Mouse (Mus musculus) spleen, adult 2 months (tissue): ENCODE data around the gene Ctf1.

Source experiments
- CTCF ChIP-seq: fragments of 200-500 bp; IDR thresholded peaks from 2 replicates; pipeline ENCODE4 v1.5.1; 2011; ENCODE audit warnings: mild to moderate bottlenecking, inconsistent platforms; ENCODE audit not compliant: insufficient read depth, insufficient read length, insufficient replicate concordance; ENCODE audit errors: extremely low read depth
- POLR2A ChIP-seq: fragments of 200-500 bp; IDR thresholded peaks from 2 replicates; pipeline ENCODE4 v1.6.1; 2011; ENCODE audit warnings: low read depth, low read length, inconsistent platforms

DNA sequence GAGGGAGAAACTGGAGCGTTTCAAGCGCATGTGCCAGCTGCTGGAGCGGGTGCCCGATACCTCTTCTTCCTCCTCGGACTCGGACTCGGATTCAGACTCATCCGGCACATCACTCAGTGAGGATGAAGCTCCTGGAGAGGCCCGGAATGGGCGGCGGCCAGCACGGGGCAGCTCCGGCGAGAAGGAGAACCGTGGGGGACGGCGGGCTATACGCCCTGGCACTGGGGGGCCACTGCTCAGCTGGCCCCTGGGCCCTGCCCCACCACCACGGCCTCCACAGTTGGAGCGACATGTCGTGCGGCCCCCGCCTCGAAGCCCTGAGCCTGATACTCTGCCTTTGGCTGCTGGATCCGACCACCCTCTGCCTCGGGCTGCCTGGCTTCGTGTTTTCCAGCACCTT is 39.5 kb downstream of the Ctf1 start:
- no peak for TF ChIP-seq POLR2A
- no peak for TF ChIP-seq CTCF
